Mouse (Mus musculus) megakaryocyte, embryonic 14.5 days (primary cell): ENCODE measurements around the gene Slc16a10. TPM values are rescaled to one million over a fixed set of nuclear protein-coding genes. Genes with fewer than 3 reads are reported as not detected.
"Not testable (repeated sequence)": the region's sequence is repeated elsewhere in the genome, so short reads cannot be mapped to it uniquely, and the experiment has no call there.

ENCODE experiments used
- H3K27me3 ChIP-seq: replicated peaks from 2 replicates; pipeline ENCODE3; 2012; ENCODE audit warnings: inconsistent platforms
- H3K36me3 ChIP-seq: replicated peaks from 2 replicates; pipeline ENCODE3; 2012; ENCODE audit warnings: low read length, inconsistent platforms, mixed read lengths
- H3K4me1 ChIP-seq: 2 replicates; pipeline ENCODE4 v1.6.1; 2012; ENCODE audit warnings: inconsistent platforms
- H3K4me3 ChIP-seq: replicated peaks from 2 replicates; pipeline ENCODE3; 2012; ENCODE audit warnings: moderate library complexity, mild to moderate bottlenecking, inconsistent platforms
- H3K9me3 ChIP-seq: 2 replicates; pipeline ENCODE4 v1.6.1; 2012; ENCODE audit warnings: inconsistent platforms
- FLI1 ChIP-seq: IDR thresholded peaks from 2 replicates; pipeline ENCODE4 v1.6.1; 2012; ENCODE audit warnings: low read length, inconsistent platforms, mixed read lengths
- GATA1 ChIP-seq: IDR thresholded peaks from 3 replicates; pipeline ENCODE4 v1.6.1; 2012; ENCODE audit warnings: mixed read lengths, low read length, inconsistent platforms, borderline replicate concordance
- polyA plus RNA-seq: library from polyadenylated mRNA; stranded (reverse); fragments of >175 nt; gene quantifications from 2 replicates; pipeline ENCODE4 v1.2.3, GENCODE M21; 2012; ENCODE audit warnings: low replicate concordance; ENCODE audit not compliant: insufficient read depth

Slc16a10 gene
- polyA plus RNA-seq, 1 experiment = 7.0 TPM

GRCm38 (mm10) chr10:40020401-40020800, 121.7 kb downstream of the Slc16a10 start:
- TF ChIP-seq FLI1 = no peak
- no peak for TF ChIP-seq GATA1
- Histone ChIP-seq H3K9me3 (no peaks in the 10 kb centered on the region; the same call in none of the 2 replicates), H3K27me3 (peaks cover 51% of the 10 kb centered on the region), H3K4me1 (peaks cover 12% of the 10 kb centered on the region), H3K4me3 (no peak overlapping the region), H3K36me3 (no peaks in the 10 kb centered on the region)

- Histone ChIP-seq H3K36me3 (no peaks in the 10 kb centered on the region), H3K4me3 (no peak overlapping the region), H3K9me3 (no peaks in the 10 kb centered on the region; the same call in none of the 2 replicates), H3K4me1 (peaks cover 3% of the 10 kb centered on the region), H3K27me3 (peaks cover 42% of the 10 kb centered on the region)
- TF ChIP-seq GATA1 (no peak), FLI1 (no peak)
Measured at GRCm38 (mm10) chr10:40019492-40019891, 122.6 kb downstream of the Slc16a10 start.

GRCm38 (mm10) chr10:40018261-40018860, 123.7 kb downstream of the Slc16a10 start:
- TF ChIP-seq GATA1 (no peak), FLI1 (no peak)
- Histone ChIP-seq H3K27me3 (peaks cover 31% of the 10 kb centered on the region), H3K36me3 (no peaks in the 10 kb centered on the region), H3K9me3 (no peaks in the 10 kb centered on the region; the same call in none of the 2 replicates), H3K4me3 (no peak overlapping the region), H3K4me1 (0 out of 2 replicates have a peak, but pooled peaks cover 3% of the 10 kb centered on the region)

- Histone ChIP-seq H3K4me1 (no peaks in the 10 kb centered on the region), H3K9me3 (no peaks in the 10 kb centered on the region), H3K36me3 (no peaks in the 10 kb centered on the region), H3K4me3 (no peak overlapping the region), H3K27me3 (peaks cover 4% of the 10 kb centered on the region)
- TF ChIP-seq GATA1 (no peak), FLI1 (no peak)
Measured at GRCm38 (mm10) chr10:40009591-40009990, 132.5 kb downstream of the Slc16a10 start.

- H3K27me3 ChIP-seq, H3K9me3 ChIP-seq, H3K4me1 ChIP-seq, H3K36me3 ChIP-seq, H3K4me3 ChIP-seq: not testable (repeated sequence)
Measured at GRCm38 (mm10) chr10:40008847-40009246, 133.2 kb downstream of the Slc16a10 start.

- no peaks in the 10 kb centered on the region for H3K36me3 ChIP-seq
- H3K27me3 ChIP-seq = peaks cover 4% of the 10 kb centered on the region
- no peak overlapping the region for H3K4me3 ChIP-seq
- no peaks in the 10 kb centered on the region for H3K4me1 ChIP-seq
- TF ChIP-seq GATA1 = no peak
- TF ChIP-seq FLI1 = no peak
- no peaks in the 10 kb centered on the region for H3K9me3 ChIP-seq
Measured at GRCm38 (mm10) chr10:40007953-40008352, 134.1 kb downstream of the Slc16a10 start.

- Histone ChIP-seq H3K36me3 (no peaks in the 10 kb centered on the region), H3K27me3 (peaks cover 4% of the 10 kb centered on the region), H3K4me3 (no peak overlapping the region), H3K4me1 (no peaks in the 10 kb centered on the region), H3K9me3 (no peaks in the 10 kb centered on the region)
- no peak for TF ChIP-seq FLI1
- TF ChIP-seq GATA1 = no peak
Measured at GRCm38 (mm10) chr10:40006963-40007362, 135.1 kb downstream of the Slc16a10 start.

GRCm38 (mm10) chr10:40000746-40001145, 141.3 kb downstream of the Slc16a10 start:
- Histone ChIP-seq H3K27me3 (peaks cover 2% of the 10 kb centered on the region), H3K36me3 (no peaks in the 10 kb centered on the region), H3K4me1 (no peaks in the 10 kb centered on the region), H3K4me3 (no peak overlapping the region), H3K9me3 (peaks cover 29% of the 10 kb centered on the region)
- TF ChIP-seq GATA1 = no peak
- no peak for TF ChIP-seq FLI1

- Histone ChIP-seq H3K27me3 (no peaks in the 10 kb centered on the region), H3K4me1 (peaks cover 5% of the 10 kb centered on the region; the same call in 1 of the 2 replicates), H3K9me3 (peaks cover 32% of the 10 kb centered on the region), H3K4me3 (no peak overlapping the region), H3K36me3 (no peaks in the 10 kb centered on the region)
- TF ChIP-seq FLI1 (no peak), GATA1 (no peak)
Measured at GRCm38 (mm10) chr10:39991155-39991554, 150.9 kb downstream of the Slc16a10 start.

GRCm38 (mm10) chr10:39986466-39986865, 155.6 kb downstream of the Slc16a10 start, which contains the start of gene Mfsd4b5:
Gene Mfsd4b5, minus strand, starts transcription at chr10:39986646.
- peaks cover 3% of the 10 kb centered on the region for H3K27me3 ChIP-seq
- H3K36me3 ChIP-seq = no peaks in the 10 kb centered on the region
- TF ChIP-seq FLI1 = no peak
- no peak for TF ChIP-seq GATA1
- H3K4me1 ChIP-seq = peaks cover 5% of the 10 kb centered on the region; the same call in 1 of the 2 replicates
- H3K9me3 ChIP-seq = peaks cover 17% of the 10 kb centered on the region
- H3K4me3 ChIP-seq = no peak within 1 kb of the TSS

Other genes with a start within 250 kb of the Slc16a10 start
- 0.30 TPM in 1 of 2 replicates, not detected in the other for gene Mfsd4b4, start 243.0 kb downstream of the Slc16a10 start, polyA plus RNA-seq
- gene Mfsd4b2, start 215.3 kb downstream of the Slc16a10 start, polyA plus RNA-seq = not detected in 2 replicates
- gene Mfsd4b3, start 182.1 kb downstream of the Slc16a10 start, polyA plus RNA-seq = not detected in 2 replicates
- 0.79 TPM in 1 of 2 replicates, not detected in the other for gene Mfsd4b5, start 155.6 kb downstream of the Slc16a10 start, polyA plus RNA-seq
- not detected in 2 replicates for gene Mfsd4b1, start 117.0 kb downstream of the Slc16a10 start, polyA plus RNA-seq
- 1.3 TPM in 1 of 2 replicates, not detected in the other for gene Rpf2, start 104.8 kb upstream of the Slc16a10 start, polyA plus RNA-seq
- 7.4 and 17.2 TPM in 2 replicates for gene Gtf3c6, start 115.8 kb upstream of the Slc16a10 start, polyA plus RNA-seq
- gene Amd1, start 159.9 kb upstream of the Slc16a10 start, polyA plus RNA-seq = 0.79 and 10.4 TPM in 2 replicates
- 4.8 and 7.2 TPM in 2 replicates for gene Cdk19, start 197.3 kb upstream of the Slc16a10 start, polyA plus RNA-seq